ENCODE assay signal across 8 mouse cellular contexts in genomic region chr5:147956821-147957564, GRCm38 (mm10). TPM values are rescaled to one million over a fixed set of nuclear protein-coding genes. Genes with fewer than 3 reads are reported as not detected.
DNase-seq lines count a peak whose midpoint lies in the region; ATAC-seq lines count a peak whose summit lies in the region.

TSS of gene Mtus2 (plus strand) at chr5:147957320.

- peak; percentile 90 for DNase-seq in ZHBTc4 (ENCODE audit: low read depth, low spot score)
- peak; percentile 96 for DNase-seq in cerebellum, postnatal 36 days
- peak; percentile 85 to 86 for DNase-seq in frontal cortex, postnatal 25 days (ENCODE audit: low spot score in 2 of 2)
- DNase-seq in hindbrain, embryonic 11.5 days (ENCODE audit: low spot score), result peak; percentile 92
- peak; percentile 95 to 96 for DNase-seq in layer of hippocampus, postnatal 10 days (ENCODE audit: low spot score in 2 of 2)
- DNase-seq in ovary, postnatal 10 days (ENCODE audit: low spot score), result peak; percentile 74
- peak; percentile 55 for DNase-seq in thymus, postnatal 0 days (ENCODE audit: low spot score)

- H3K4me2 ChIP-seq in hindbrain, embryonic 11.5 days (replicated peaks; ENCODE audit: low read depth, low read length), result peak within 1 kb of the TSS; percentile 97
- peak within 1 kb of the TSS; percentile 94 for H3K4me2 ChIP-seq in lung, embryonic 15.5 days

- no peaks in the 10 kb centered on the region for H3K36me3 ChIP-seq in hindbrain, embryonic 11.5 days (ENCODE audit: control insufficient read depth, insufficient read depth, low read length)
- H3K36me3 ChIP-seq in lung, embryonic 15.5 days, result no peaks in the 10 kb centered on the region

- peak within 1 kb of the TSS; percentile 24; the same call in 1 of the 2 replicates for H3K27ac ChIP-seq in hindbrain, embryonic 11.5 days (ENCODE audit: low read depth, low read length)
- H3K27ac ChIP-seq in lung, embryonic 15.5 days, result 0 out of 2 replicates have a peak within 1 kb of the TSS, but pooled peaks have one; percentile 45

- peaks cover 17% of the 10 kb centered on the region for H3K27me3 ChIP-seq in hindbrain, embryonic 11.5 days (ENCODE audit: control insufficient read depth, insufficient read depth, low read length)
- peaks cover 42% of the 10 kb centered on the region for H3K27me3 ChIP-seq in lung, embryonic 15.5 days

- H3K4me1 ChIP-seq in hindbrain, embryonic 11.5 days (replicated peaks; ENCODE audit: control insufficient read depth, insufficient read depth, low read length), result peaks cover 4% of the 10 kb centered on the region; the same call in 1 of the 2 replicates
- peaks cover 21% of the 10 kb centered on the region for H3K4me1 ChIP-seq in lung, embryonic 15.5 days

- WGBS in hindbrain, embryonic 11.5 days, result under 1% methylated on average over 55 of the region's 55 CpGs
- WGBS in lung, embryonic 15.5 days, result under 1% methylated on average over 51 of the region's 55 CpGs

- no peaks in the 10 kb centered on the region for H3K9me3 ChIP-seq in hindbrain, embryonic 11.5 days (ENCODE audit: control insufficient read depth, low read length)
- no peaks in the 10 kb centered on the region for H3K9me3 ChIP-seq in lung, embryonic 15.5 days

- peak within 1 kb of the TSS; percentile 75 for H3K9ac ChIP-seq in hindbrain, embryonic 11.5 days (ENCODE audit: low read depth, low read length)
- H3K9ac ChIP-seq in lung, embryonic 15.5 days, result peak within 1 kb of the TSS; percentile 42

- peak; percentile 94 for ATAC-seq in hindbrain, embryonic 11.5 days (ENCODE audit: low FRiP score)
- ATAC-seq in lung, embryonic 15.5 days (ENCODE audit: borderline replicate concordance, extremely low read depth, low FRiP score, low TSS enrichment), result peak; percentile 84

- H3K4me3 ChIP-seq in hindbrain, embryonic 11.5 days (ENCODE audit: low read depth, low read length), result peak within 1 kb of the TSS; percentile 61
- peak within 1 kb of the TSS; percentile 54 for H3K4me3 ChIP-seq in lung, embryonic 15.5 days

RNA-seq across cellular contexts. Expression of gene Mtus2, which starts in this region (rescaled TPM):
- 22.2 and 29.2 TPM in 2 replicates for polyA plus RNA-seq in hindbrain, embryonic 11.5 days (2014; fragmentation: Nextera tagmentation; extraction: Ambion mirVana)
- 10 to 100 TPM; 35.3 to 40.3 TPM for total RNA-seq in layer of hippocampus, postnatal 10 days (2021)
- polyA plus RNA-seq in lung, embryonic 15.5 days (2015; fragmentation: Nextera tagmentation; extraction: Ambion mirVana), result 7.3 and 8.5 TPM in 2 replicates
- polyA plus RNA-seq in thymus, postnatal 0 days (2015; fragmentation: Nextera tagmentation; extraction: Ambion mirVana), result 2.8 and 6.4 TPM in 2 replicates

Comparison
In these comparisons a context has a peak if more than half of its experiments do, and no peak if none do; other contexts are left out.
1. Peak in every context shown above with its lines: DNase-seq, ATAC-seq, H3K4me3 ChIP-seq and H3K27ac ChIP-seq.